Mouse (Mus musculus) bone marrow, adult 2 months (tissue): ENCODE results near the gene Crot.

Experiments used
- CTCF ChIP-seq: fragments of 200-500 bp; IDR thresholded peaks from 2 replicates; pipeline ENCODE4 v1.5.1; 2011; ENCODE audit warnings: low read length, control low read depth; ENCODE audit not compliant: control insufficient read depth, insufficient read depth
- POLR2A ChIP-seq: fragments of 200-500 bp; IDR thresholded peaks from 2 replicates; pipeline ENCODE4 v1.6.1; 2011; ENCODE audit warnings: low read depth, mild to moderate bottlenecking, control low read depth, low read length, borderline replicate concordance; ENCODE audit not compliant: control insufficient read depth

- TF ChIP-seq CTCF (no peak), POLR2A (no peak)
Observed at GRCm38 (mm10) chr5:9010166-9010565, 13.0 kb upstream of the Crot start.
